Comparison of ENCODE assay signal across 22 mouse cellular contexts in genomic region chr11:120303119-120303518, GRCm38 (mm10). TPM values are rescaled to one million over a fixed set of nuclear protein-coding genes. Genes with fewer than 3 reads are reported as not detected.
DNase-seq lines count a peak whose midpoint lies in the region; ATAC-seq lines count a peak whose summit lies in the region.
"Had no signal": no experiment of that assay in that cellular context is flagged by ENCODE, and none has a peak within 500 bp of the region (broad histone marks: within the 10 kb centered on the region; RNA-seq: fewer than 3 reads in every experiment).

No protein-coding gene starts in this region.

- H3K4me3 ChIP-seq in erythroblast, embryonic 14.5 days (replicated peaks): peak overlapping the region; percentile 75
- no peak overlapping the region for H3K4me3 ChIP-seq in heart, embryonic 13.5 days
- no peak overlapping the region for H3K4me3 ChIP-seq in midbrain, embryonic 11.5 days (ENCODE audit: low read depth, low read length)
- H3K4me3 ChIP-seq in midbrain, embryonic 14.5 days (replicated peaks; ENCODE audit: low read depth, low read length): no peak overlapping the region
- H3K4me3 ChIP-seq in liver, embryonic 16.5 days (ENCODE audit: low read depth, low read length): peak overlapping the region; percentile 66
- H3K4me3 ChIP-seq: embryonic facial prominence, embryonic 13.5 days; forebrain, embryonic 12.5 days; midbrain, embryonic 15.5 days had no signal

- ATAC-seq in erythroblast, adult 5-6 weeks (replicated peaks; ENCODE audit: low FRiP score, poor library complexity, severe bottlenecking): no peak
- no peak for ATAC-seq in heart, embryonic 13.5 days (ENCODE audit: extremely low read depth, insufficient number of reproducible peaks, low FRiP score, low TSS enrichment)
- ATAC-seq in midbrain, embryonic 11.5 days (ENCODE audit: low FRiP score): no peak
- no peak for ATAC-seq in midbrain, embryonic 14.5 days (ENCODE audit: low FRiP score, low TSS enrichment)
- no peak for ATAC-seq in liver, embryonic 16.5 days (ENCODE audit: low read depth)
- ATAC-seq: inflammation-experienced regulatory T-cells, adult 6 months; midbrain, embryonic 15.5 days had no signal

- peaks cover 21% of the 10 kb centered on the region for H3K27me3 ChIP-seq in erythroblast, embryonic 14.5 days (ENCODE audit: control insufficient read depth)
- H3K27me3 ChIP-seq in heart, embryonic 13.5 days (replicated peaks): no peaks in the 10 kb centered on the region
- H3K27me3 ChIP-seq in midbrain, embryonic 11.5 days (ENCODE audit: control insufficient read depth, insufficient read depth, low read length): peaks cover 10% of the 10 kb centered on the region; the same call in 1 of the 2 replicates
- H3K27me3 ChIP-seq in midbrain, embryonic 14.5 days (ENCODE audit: control insufficient read depth, insufficient read depth, low read length): peaks cover 7% of the 10 kb centered on the region; the same call in 1 of the 2 replicates
- H3K27me3 ChIP-seq in liver, embryonic 16.5 days (ENCODE audit: control insufficient read depth, insufficient read depth, low read depth, low read length): peaks cover 5% of the 10 kb centered on the region
- H3K27me3 ChIP-seq: embryonic facial prominence, embryonic 13.5 days had no signal

- H3K36me3 ChIP-seq in erythroblast, embryonic 14.5 days (ENCODE audit: control insufficient read depth): no peaks in the 10 kb centered on the region; the same call in 1 of the 2 replicates
- H3K36me3 ChIP-seq in heart, embryonic 13.5 days: no peaks in the 10 kb centered on the region
- H3K36me3 ChIP-seq in midbrain, embryonic 11.5 days (ENCODE audit: control insufficient read depth, insufficient read depth, low read length): no peaks in the 10 kb centered on the region
- no peaks in the 10 kb centered on the region for H3K36me3 ChIP-seq in midbrain, embryonic 14.5 days (ENCODE audit: control insufficient read depth, insufficient read depth, low read length)
- no peaks in the 10 kb centered on the region for H3K36me3 ChIP-seq in liver, embryonic 16.5 days (ENCODE audit: control insufficient read depth, insufficient read depth)
- H3K36me3 ChIP-seq: embryonic facial prominence, embryonic 13.5 days; forebrain, embryonic 12.5 days; midbrain, embryonic 15.5 days had no signal

- peaks cover 93% of the 10 kb centered on the region for H3K4me1 ChIP-seq in erythroblast, embryonic 14.5 days (ENCODE audit: control insufficient read depth)
- H3K4me1 ChIP-seq in heart, embryonic 13.5 days: peaks cover 72% of the 10 kb centered on the region
- peaks cover 35% of the 10 kb centered on the region for H3K4me1 ChIP-seq in midbrain, embryonic 11.5 days (ENCODE audit: control insufficient read depth, insufficient read depth, low read length)
- H3K4me1 ChIP-seq in midbrain, embryonic 14.5 days (ENCODE audit: control insufficient read depth, insufficient read depth, low read length): peaks cover 38% of the 10 kb centered on the region
- peaks cover 74% of the 10 kb centered on the region for H3K4me1 ChIP-seq in liver, embryonic 16.5 days (ENCODE audit: control insufficient read depth, low read depth, low read length)

- no peaks in the 10 kb centered on the region for H3K9me3 ChIP-seq in erythroblast, embryonic 14.5 days (ENCODE audit: control insufficient read depth, low read length)
- no peaks in the 10 kb centered on the region for H3K9me3 ChIP-seq in heart, embryonic 13.5 days
- H3K9me3 ChIP-seq in midbrain, embryonic 11.5 days (ENCODE audit: control insufficient read depth, low read length): no peaks in the 10 kb centered on the region
- no peaks in the 10 kb centered on the region for H3K9me3 ChIP-seq in midbrain, embryonic 14.5 days (ENCODE audit: control insufficient read depth, low read length)
- no peaks in the 10 kb centered on the region for H3K9me3 ChIP-seq in liver, embryonic 16.5 days (replicated peaks; ENCODE audit: control insufficient read depth, low read length)
- H3K9me3 ChIP-seq: embryonic facial prominence, embryonic 13.5 days; forebrain, embryonic 12.5 days; midbrain, embryonic 15.5 days had no signal

- WGBS in heart, embryonic 13.5 days: 84% methylated on average over 9 of the region's 9 CpGs
- WGBS in midbrain, embryonic 11.5 days: 84% methylated on average over 9 of the region's 9 CpGs
- 87% methylated on average over 9 of the region's 9 CpGs for WGBS in midbrain, embryonic 14.5 days
- WGBS in liver, embryonic 16.5 days (ENCODE audit: insufficient replicate concordance): 72% methylated on average over 9 of the region's 9 CpGs

- H3K4me2 ChIP-seq in heart, embryonic 13.5 days: peak overlapping the region; percentile 76; the same call in 1 of the 2 replicates
- no peak overlapping the region for H3K4me2 ChIP-seq in midbrain, embryonic 11.5 days
- H3K4me2 ChIP-seq in midbrain, embryonic 14.5 days (ENCODE audit: low read length): no peak overlapping the region
- H3K4me2 ChIP-seq in liver, embryonic 16.5 days (ENCODE audit: low read depth, low read length): peak overlapping the region; percentile 85
- H3K4me2 ChIP-seq: embryonic facial prominence, embryonic 13.5 days; forebrain, embryonic 12.5 days; midbrain, embryonic 15.5 days had no signal

- H3K27ac ChIP-seq in heart, embryonic 13.5 days (replicated peaks): 0 out of 2 replicates have a peak overlapping the region, but pooled peaks have one; percentile 15
- H3K27ac ChIP-seq in midbrain, embryonic 11.5 days (ENCODE audit: low read depth, low read length): 0 out of 2 replicates have a peak overlapping the region, but pooled peaks have one; percentile 14
- no peak overlapping the region for H3K27ac ChIP-seq in midbrain, embryonic 14.5 days (replicated peaks; ENCODE audit: low read depth, low read length)
- H3K27ac ChIP-seq in liver, embryonic 16.5 days (ENCODE audit: low read length): peak overlapping the region; percentile 82
- H3K27ac ChIP-seq: embryonic facial prominence, embryonic 13.5 days; midbrain, embryonic 15.5 days had no signal

- intact Hi-C loops in heart, postnatal 10 days (cut with DNase I): no loop called here

- no peak for DNase-seq in heart, postnatal 10 days
- DNase-seq in midbrain, embryonic 11.5 days (ENCODE audit: low spot score, missing footprints): no peak
- DNase-seq in midbrain, embryonic 14.5 days: no peak
- no peak for DNase-seq in spleen, postnatal 10 days (ENCODE audit: low spot score in 2 of 2)
- DNase-seq: kidney, adult 8-10 months; kidney, postnatal 36 days; lung, postnatal 36 days; right cerebral cortex, adult 18-20 months; thymus, adult 2 months had no signal

- H3K9ac ChIP-seq in heart, embryonic 13.5 days: no peak overlapping the region
- H3K9ac ChIP-seq in midbrain, embryonic 11.5 days (ENCODE audit: low read length): peak overlapping the region; percentile 36; the same call in 1 of the 2 replicates
- no peak overlapping the region for H3K9ac ChIP-seq in midbrain, embryonic 14.5 days (replicated peaks; ENCODE audit: low read length)
- H3K9ac ChIP-seq in liver, embryonic 16.5 days (ENCODE audit: low read depth, low read length): peak overlapping the region; percentile 21
- H3K9ac ChIP-seq: embryonic facial prominence, embryonic 13.5 days; forebrain, embryonic 12.5 days; midbrain, embryonic 15.5 days had no signal

RNA-seq across cellular contexts. Expression of gene Actg1, which starts 45.2 kb away (rescaled TPM):
- 9.0 TPM in 2 replicates for polyA plus RNA-seq in erythroblast, embryonic 14.5 days (2012)
- total RNA-seq in erythroblast, adult 5-6 weeks (2015; ENCODE audit: low replicate concordance): 637 and 655 TPM in 2 replicates
- 301 and 341 TPM in 2 replicates for total RNA-seq in erythroblast, adult 5-6 weeks (2017; ENCODE audit: low replicate concordance)
- polyA plus RNA-seq in heart, embryonic 13.5 days (2015; fragmentation: Nextera tagmentation; extraction: Ambion mirVana): 1,234 and 1,290 TPM in 2 replicates
- total RNA-seq in heart, postnatal 10 days (2021): 100 to 1,000 TPM; 691 to 703 TPM
- polyA plus RNA-seq in midbrain, embryonic 11.5 days (2014; fragmentation: Nextera tagmentation; extraction: Ambion mirVana): 2,965 and 3,081 TPM in 2 replicates
- polyA plus RNA-seq in midbrain, embryonic 14.5 days (2014; fragmentation: Nextera tagmentation; extraction: Ambion mirVana): 4,502 and 4,930 TPM in 2 replicates
- polyA plus RNA-seq in liver, embryonic 16.5 days (2015; fragmentation: Nextera tagmentation; extraction: Ambion mirVana): 531 and 545 TPM in 2 replicates

RNA-seq across cellular contexts. Expression of gene Fscn2, which starts 58.2 kb away (rescaled TPM):
- not detected in 2 replicates for polyA plus RNA-seq in erythroblast, embryonic 14.5 days (2012)
- not detected in 2 replicates for total RNA-seq in erythroblast, adult 5-6 weeks (2015; ENCODE audit: low replicate concordance)
- not detected in 2 replicates for total RNA-seq in erythroblast, adult 5-6 weeks (2017; ENCODE audit: low replicate concordance)
- 0.31 and 0.50 TPM in 2 replicates for polyA plus RNA-seq in heart, embryonic 13.5 days (2015; fragmentation: Nextera tagmentation; extraction: Ambion mirVana)
- total RNA-seq in heart, postnatal 10 days (2021): not detected
- polyA plus RNA-seq in midbrain, embryonic 11.5 days (2014; fragmentation: Nextera tagmentation; extraction: Ambion mirVana): 1.4 TPM in 2 replicates
- polyA plus RNA-seq in midbrain, embryonic 14.5 days (2014; fragmentation: Nextera tagmentation; extraction: Ambion mirVana): 1.7 and 2.5 TPM in 2 replicates
- polyA plus RNA-seq in liver, embryonic 16.5 days (2015; fragmentation: Nextera tagmentation; extraction: Ambion mirVana): not detected in 2 replicates
- total RNA-seq: CH12.LX; granulocyte monocyte progenitor cell, adult 5-6 weeks; heart, postnatal 25 days; liver, adult 2 months had no signal
- polyA plus RNA-seq: liver, adult 2 months; small intestine, adult 2 months had no signal

Comparison
In these comparisons a context has a peak if more than half of its experiments do, and no peak if none do; other contexts are left out.
1. H3K9ac ChIP-seq: peak in midbrain, embryonic 11.5 days (single experiment) and liver, embryonic 16.5 days (single experiment); none in heart, embryonic 13.5 days (single experiment) and midbrain, embryonic 14.5 days (single experiment).
2. H3K4me3 ChIP-seq: peak in erythroblast, embryonic 14.5 days (single experiment) and liver, embryonic 16.5 days (single experiment); none in heart, embryonic 13.5 days (single experiment), midbrain, embryonic 11.5 days (single experiment) and midbrain, embryonic 14.5 days (single experiment).
3. H3K4me2 ChIP-seq: peak in heart, embryonic 13.5 days (single experiment) and liver, embryonic 16.5 days (single experiment); none in midbrain, embryonic 11.5 days (single experiment) and midbrain, embryonic 14.5 days (single experiment).
4. RNA of gene Actg1, which starts 45.2 kb away (polyA plus RNA-seq): 4,502 to 4,930 TPM in midbrain, embryonic 14.5 days, 2,965 to 3,081 TPM in midbrain, embryonic 11.5 days, 1,234 to 1,290 TPM in heart, embryonic 13.5 days and 531 to 545 TPM in liver, embryonic 16.5 days; 9.0 TPM in erythroblast, embryonic 14.5 days; every median in the first group is over 10 times any median in the second.